Mouse (Mus musculus) testis, adult 2 months (tissue): ENCODE measurements around the gene Disc1.

ENCODE experiments used
- CTCF ChIP-seq: fragments of 200-500 bp; IDR thresholded peaks from 2 replicates; pipeline ENCODE4 v1.5.1; 2012; ENCODE audit warnings: low read depth, mild to moderate bottlenecking, inconsistent platforms, low read length, moderate library complexity; ENCODE audit not compliant: control insufficient read depth, insufficient read depth, insufficient replicate concordance
- POLR2A ChIP-seq: fragments of 200-500 bp; IDR thresholded peaks from 2 replicates; pipeline ENCODE4 v1.6.1; 2012; ENCODE audit warnings: low read depth, mild to moderate bottlenecking, inconsistent platforms, low read length, moderate library complexity; ENCODE audit not compliant: control insufficient read depth

GRCm38 (mm10) chr8:125113171-125113570 lies 59.2 kb downstream of the Disc1 start:
- TF ChIP-seq POLR2A = no peak
- TF ChIP-seq CTCF = no peak
